Mouse (Mus musculus) ES-Bruce4 (cell line): Measurements from ENCODE around the gene Mterf1a.

Experiments
- CTCF ChIP-seq: IDR thresholded peaks from one replicate; pipeline ENCODE4 v1.8.1; 2011; ENCODE audit warnings: low read depth, low read length
- POLR2A ChIP-seq: IDR thresholded peaks from one replicate; pipeline ENCODE4 v1.8.1; 2011; ENCODE audit warnings: low read length; ENCODE audit not compliant: insufficient read depth

GRCm38 (mm10) chr5:3938905-3939304 is 45.2 kb upstream of the Mterf1a start:
- no peak for TF ChIP-seq CTCF
- TF ChIP-seq POLR2A = no peak
